Comparison of ENCODE assay signal across 31 mouse cellular contexts in genomic region chr1:151110412-151110811, GRCm38 (mm10).
DNase-seq lines count a peak whose midpoint lies in the region; ATAC-seq lines count a peak whose summit lies in the region.
"Had no signal": no experiment of that assay in that cellular context is flagged by ENCODE, and none has a peak within 500 bp of the region (broad histone marks: within the 10 kb centered on the region; RNA-seq: fewer than 3 reads in every experiment).

No protein-coding gene starts in this region.

- H3K36me3 ChIP-seq in hindbrain, embryonic 11.5 days (ENCODE audit: control insufficient read depth, insufficient read depth, low read length) = no peaks in the 10 kb centered on the region
- no peaks in the 10 kb centered on the region for H3K36me3 ChIP-seq in hindbrain, embryonic 10.5 days
- no peaks in the 10 kb centered on the region for H3K36me3 ChIP-seq in limb, embryonic 10.5 days
- H3K36me3 ChIP-seq: forebrain, embryonic 10.5 days; heart, embryonic 12.5 days; heart, embryonic 15.5 days; hindbrain, embryonic 13.5 days; intestine, embryonic 15.5 days had no signal

- H3K9ac ChIP-seq in hindbrain, embryonic 11.5 days (ENCODE audit: low read depth, low read length) = no peak overlapping the region
- H3K9ac ChIP-seq: forebrain, embryonic 13.5 days; forebrain, postnatal 0 days; heart, embryonic 12.5 days; heart, embryonic 15.5 days; hindbrain, embryonic 13.5 days; intestine, embryonic 15.5 days had no signal

- no peaks in the 10 kb centered on the region for H3K27me3 ChIP-seq in hindbrain, embryonic 11.5 days (ENCODE audit: control insufficient read depth, insufficient read depth, low read length)
- H3K27me3 ChIP-seq in hindbrain, embryonic 10.5 days (ENCODE audit: insufficient read depth, poor library complexity, severe bottlenecking) = no peaks in the 10 kb centered on the region
- H3K27me3 ChIP-seq in limb, embryonic 10.5 days (ENCODE audit: low read depth, poor library complexity, severe bottlenecking) = no peaks in the 10 kb centered on the region
- H3K27me3 ChIP-seq: CH12.LX; forebrain, embryonic 13.5 days; heart, embryonic 12.5 days; heart, embryonic 15.5 days; hindbrain, embryonic 13.5 days; intestine, embryonic 15.5 days had no signal

- WGBS in hindbrain, embryonic 11.5 days = 71% methylated on average over 4 of the region's 4 CpGs
- WGBS in hindbrain, embryonic 10.5 days = 73% methylated on average over 4 of the region's 4 CpGs
- 70% methylated on average over 4 of the region's 4 CpGs for WGBS in limb, embryonic 10.5 days

- H3K4me2 ChIP-seq in hindbrain, embryonic 11.5 days (replicated peaks; ENCODE audit: low read depth, low read length) = no peak overlapping the region
- H3K4me2 ChIP-seq: forebrain, embryonic 13.5 days; heart, embryonic 12.5 days; heart, embryonic 15.5 days; hindbrain, embryonic 13.5 days; intestine, embryonic 15.5 days had no signal

- no peak overlapping the region for H3K4me3 ChIP-seq in hindbrain, embryonic 11.5 days (ENCODE audit: low read depth, low read length)
- no peak overlapping the region for H3K4me3 ChIP-seq in hindbrain, embryonic 10.5 days
- no peak overlapping the region for H3K4me3 ChIP-seq in limb, embryonic 10.5 days
- H3K4me3 ChIP-seq: forebrain, embryonic 10.5 days; forebrain, embryonic 13.5 days; heart, embryonic 12.5 days; heart, embryonic 15.5 days; hindbrain, embryonic 13.5 days; intestine, embryonic 15.5 days had no signal

- H3K9me3 ChIP-seq in hindbrain, embryonic 11.5 days (ENCODE audit: control insufficient read depth, low read length) = no peaks in the 10 kb centered on the region
- no peaks in the 10 kb centered on the region for H3K9me3 ChIP-seq in hindbrain, embryonic 10.5 days
- H3K9me3 ChIP-seq in limb, embryonic 10.5 days (replicated peaks) = no peaks in the 10 kb centered on the region
- H3K9me3 ChIP-seq: forebrain, embryonic 10.5 days; forebrain, embryonic 13.5 days; heart, embryonic 12.5 days; heart, embryonic 15.5 days; hindbrain, embryonic 13.5 days; intestine, embryonic 15.5 days had no signal

- ATAC-seq in hindbrain, embryonic 11.5 days (ENCODE audit: low FRiP score) = 0 out of 2 replicates have a peak, but pooled peaks have one; percentile 26
- ATAC-seq: forebrain, embryonic 13.5 days; forebrain, postnatal 0 days; hindbrain, embryonic 16.5 days had no signal

- no peaks in the 10 kb centered on the region for H3K4me1 ChIP-seq in hindbrain, embryonic 11.5 days (replicated peaks; ENCODE audit: control insufficient read depth, insufficient read depth, low read length)
- peaks cover 17% of the 10 kb centered on the region; the same call in 1 of the 2 replicates for H3K4me1 ChIP-seq in hindbrain, embryonic 10.5 days (replicated peaks)
- H3K4me1 ChIP-seq in limb, embryonic 10.5 days = peaks cover 14% of the 10 kb centered on the region
- H3K4me1 ChIP-seq: forebrain, embryonic 13.5 days; heart, embryonic 15.5 days; hindbrain, embryonic 13.5 days had no signal

- DNase-seq in hindbrain, embryonic 11.5 days (ENCODE audit: low spot score) = no peak
- DNase-seq in hindbrain, embryonic 10.5 days (ENCODE audit: low spot score) = no peak
- DNase-seq in ES-CJ7 (ENCODE audit: low read depth, low spot score) = peak; percentile 35
- peak; percentile 54 for DNase-seq in ZHBTc4 (ENCODE audit: low read depth, low spot score)
- peak; percentile 27 for DNase-seq in limb, embryonic 10.5 days (ENCODE audit: low spot score)
- DNase-seq in urinary bladder, adult 18-20 months (ENCODE audit: low spot score in 2 of 2) = no peak
- no peak for DNase-seq in urinary bladder, postnatal 25 days (ENCODE audit: low spot score)
- DNase-seq in natural killer cell, adult 2 months (ENCODE audit: low spot score in 2 of 2) = no peak
- DNase-seq: adrenal gland, adult 8-10 months; adrenal gland, postnatal 25 days; B cell, adult 2 months; cerebellum, adult 11-12 months; cerebellum, adult 8-10 months; cerebellum, postnatal 10 days; cerebellum, postnatal 36 days; embryo, embryonic 11 days; forebrain, postnatal 0 days; gastrocnemius, postnatal 10 days; gastrocnemius, postnatal 36 days; heart, adult 18-20 months; heart, postnatal 10 days; heart, postnatal 4 days; kidney, adult 11 months had no signal

- H3K27ac ChIP-seq in hindbrain, embryonic 11.5 days (ENCODE audit: low read depth, low read length) = no peak overlapping the region
- no peak overlapping the region for H3K27ac ChIP-seq in hindbrain, embryonic 10.5 days
- H3K27ac ChIP-seq in limb, embryonic 10.5 days = no peak overlapping the region
- H3K27ac ChIP-seq: forebrain, embryonic 10.5 days; forebrain, embryonic 13.5 days; heart, embryonic 15.5 days; hindbrain, embryonic 13.5 days; intestine, embryonic 15.5 days had no signal

Comparison
In these comparisons a context has a peak if more than half of its experiments do, and no peak if none do; other contexts are left out.
1. DNase-seq: peak in ES-CJ7 (single experiment), ZHBTc4 (single experiment) and limb, embryonic 10.5 days (single experiment); none in hindbrain, embryonic 11.5 days (single experiment), hindbrain, embryonic 10.5 days (single experiment), urinary bladder, adult 18-20 months (0 of 2), urinary bladder, postnatal 25 days (single experiment) and natural killer cell, adult 2 months (0 of 2).